Mouse (Mus musculus): ENCODE measurements at regions not wholly inside any gene's neighbourhood (a gene's known extent, or its start where the extent isn't known, plus 50 kb on each side); places are given as distances from the start of the nearest gene placed in this dataset.
"Not testable (repeated sequence)": the region's sequence is repeated elsewhere in the genome, so short reads cannot be mapped to it uniquely, and the experiment has no call there.

DNA sequence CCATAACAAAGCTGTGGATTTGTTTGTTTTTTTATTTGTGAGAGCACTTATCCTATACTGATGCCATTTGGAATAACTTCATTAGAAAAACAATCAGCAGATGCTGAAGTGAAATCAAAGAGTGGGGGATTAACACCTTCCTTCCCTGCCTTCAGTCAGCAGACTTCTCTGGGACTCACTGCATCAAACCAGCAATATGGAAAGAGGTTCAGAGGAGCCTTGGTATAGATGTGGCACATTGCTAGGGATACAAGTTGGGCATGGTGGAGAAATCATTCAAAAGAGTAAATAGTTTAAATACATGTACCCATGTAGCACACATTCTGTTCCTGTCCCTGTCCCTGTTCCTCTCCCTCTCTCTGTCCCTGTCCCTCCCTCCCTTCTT is 364.0 kb upstream of the Rgs18 start:
- Histone ChIP-seq H3K27me3 (ENCODE audit: control insufficient read depth, insufficient read depth, low read length) (no peaks in the 10 kb centered on the region), H3K9ac (ENCODE audit: low read depth, low read length) (no peak overlapping the region), H3K79me2 (replicated peaks; ENCODE audit: control insufficient read depth, insufficient read depth, low read length) (no peaks in the 10 kb centered on the region), H3K27ac (no peak overlapping the region), H3K4me1 (ENCODE audit: control insufficient read depth, insufficient read depth, low read length) (no peaks in the 10 kb centered on the region), H3K36me3 (ENCODE audit: control insufficient read depth, insufficient read depth, low read length) (no peaks in the 10 kb centered on the region), H3K4me3 (no peak overlapping the region)
- TF ChIP-seq POLR2A (IDR thresholded peaks at IDR 0.05; ENCODE audit: insufficient read depth, low read depth, low read length) (no peak), EP300 (IDR thresholded peaks at IDR 0.05; ENCODE audit: insufficient read depth, low read depth, low read length) (no peak), CTCF (IDR thresholded peaks at IDR 0.05) (no peak)
- intact Hi-C loops (cut with DNase I) = loop anchor here (10.0 kb wide), 1 partner anchor 734 kb away; no protein-coding TSS in a partner anchor
- DNase-seq = no peak

DNA sequence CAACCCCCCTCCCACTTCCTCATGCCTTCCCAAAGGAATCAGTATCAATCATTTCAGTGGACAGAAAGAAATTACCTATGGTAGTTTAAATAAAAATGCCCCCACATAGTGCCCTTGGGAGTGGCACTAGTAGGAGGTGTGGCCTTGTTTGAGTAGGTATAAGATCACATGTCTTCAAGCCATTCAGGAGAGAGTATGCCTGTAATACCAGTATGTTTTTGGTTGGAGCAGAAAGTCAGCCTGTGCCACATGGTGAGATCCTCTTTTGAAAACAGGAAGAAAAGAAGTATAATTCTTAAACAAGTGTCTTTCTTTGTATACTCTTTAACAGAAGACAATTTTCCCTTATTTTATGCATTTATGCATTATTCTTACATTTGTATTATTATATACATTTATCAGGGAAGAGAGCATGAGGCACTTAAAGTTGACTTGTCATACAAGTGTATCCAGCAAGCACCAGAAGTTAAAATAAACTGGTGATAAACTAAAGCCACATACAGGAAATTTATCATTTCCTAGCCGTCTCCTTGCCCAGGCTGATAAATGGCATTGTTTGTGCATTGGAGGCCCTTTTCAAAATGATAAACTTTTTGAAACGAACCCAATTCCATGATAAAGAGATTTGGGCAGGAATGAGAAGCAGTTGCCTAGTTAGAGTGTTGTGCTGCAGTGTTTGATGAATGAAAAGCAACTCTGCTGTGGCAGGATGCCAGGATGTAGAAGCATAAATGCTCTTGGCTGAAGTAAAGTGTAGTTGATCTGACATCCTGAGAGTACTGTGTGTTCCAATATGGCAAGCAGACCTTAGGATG is 363.4 kb upstream of the Rgs18 start:
- DNase-seq = no peak
- H3K4me3 ChIP-seq = no peak overlapping the region
- H3K9ac ChIP-seq (ENCODE audit: low read depth, low read length) = no peak overlapping the region
- no peaks in the 10 kb centered on the region for H3K79me2 ChIP-seq (replicated peaks; ENCODE audit: control insufficient read depth, insufficient read depth, low read length)
- H3K36me3 ChIP-seq (ENCODE audit: control insufficient read depth, insufficient read depth, low read length) = no peaks in the 10 kb centered on the region
- TF ChIP-seq POLR2A (IDR thresholded peaks at IDR 0.05; ENCODE audit: insufficient read depth, low read depth, low read length) = no peak
- TF ChIP-seq EP300 (IDR thresholded peaks at IDR 0.05; ENCODE audit: insufficient read depth, low read depth, low read length) = no peak
- TF ChIP-seq CTCF (IDR thresholded peaks at IDR 0.05) = no peak
- H3K27ac ChIP-seq = no peak overlapping the region
- no peaks in the 10 kb centered on the region for H3K4me1 ChIP-seq (ENCODE audit: control insufficient read depth, insufficient read depth, low read length)
- no peaks in the 10 kb centered on the region for H3K27me3 ChIP-seq (ENCODE audit: control insufficient read depth, insufficient read depth, low read length)
- 3% methylated on average over 2 of the region's 2 CpGs for WGBS
- intact Hi-C loops (cut with DNase I) = loop anchor here (10.0 kb wide), 1 partner anchor 734 kb away; no protein-coding TSS in a partner anchor

DNA sequence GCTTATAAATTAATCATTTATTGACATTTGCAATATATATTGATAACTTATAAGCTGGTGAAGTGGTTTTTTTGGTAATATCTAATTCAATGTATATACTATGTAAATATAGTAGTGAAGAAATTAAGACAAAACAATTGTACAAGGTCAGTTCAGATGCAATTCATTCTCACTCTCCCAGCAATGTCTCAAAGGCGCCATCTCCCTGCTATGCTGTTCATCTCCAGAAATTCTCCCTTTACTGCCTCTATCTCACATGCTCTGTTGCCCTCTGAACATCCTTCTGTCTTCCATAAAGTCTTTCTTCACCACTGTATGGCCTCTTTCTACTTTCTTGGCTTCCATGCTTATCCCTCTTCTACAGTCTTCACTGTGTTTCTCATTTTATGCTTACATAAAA is 355.8 kb upstream of the Rgs18 start:
- no peak overlapping the region for H3K4me3 ChIP-seq
- intact Hi-C loops (cut with DNase I) = loop anchor here (10.0 kb wide), 1 partner anchor 726 kb away; no protein-coding TSS in a partner anchor
- no peak for DNase-seq

DNA sequence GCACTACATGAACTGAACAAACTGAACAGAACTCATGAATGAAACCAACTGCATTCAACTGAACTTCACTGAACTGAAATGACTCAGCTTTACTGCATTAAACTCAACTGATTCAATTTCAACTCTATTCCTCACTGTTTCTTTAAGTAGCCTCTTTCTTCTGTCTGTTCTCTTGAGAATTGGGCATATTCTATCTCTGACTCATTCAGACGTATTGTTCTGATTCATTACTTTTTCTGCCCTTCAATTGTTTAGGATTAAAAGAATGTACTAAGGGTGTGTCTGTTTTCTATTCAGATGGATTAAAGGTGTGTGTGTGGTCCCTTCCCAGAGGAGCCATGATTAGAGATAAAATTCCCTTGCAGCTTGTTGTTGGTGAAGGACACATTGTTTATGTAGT is 337.9 kb upstream of the Rgs18 start:
- DNase-seq = no peak
- H3K27ac ChIP-seq = no peak overlapping the region
- H3K27me3 ChIP-seq (ENCODE audit: control insufficient read depth, insufficient read depth, low read length) = no peaks in the 10 kb centered on the region
- no peak for TF ChIP-seq EP300 (IDR thresholded peaks at IDR 0.05; ENCODE audit: insufficient read depth, low read depth, low read length)
- TF ChIP-seq CTCF (IDR thresholded peaks at IDR 0.05) = no peak
- no peak for TF ChIP-seq POLR2A (IDR thresholded peaks at IDR 0.05; ENCODE audit: insufficient read depth, low read depth, low read length)
- H3K36me3 ChIP-seq (ENCODE audit: control insufficient read depth, insufficient read depth, low read length) = no peaks in the 10 kb centered on the region
- no peaks in the 10 kb centered on the region for H3K4me1 ChIP-seq (ENCODE audit: control insufficient read depth, insufficient read depth, low read length)
- no peak overlapping the region for H3K4me3 ChIP-seq
- 33% methylated on average over 1 of the region's 1 CpGs for WGBS
- no peak overlapping the region for H3K9ac ChIP-seq (ENCODE audit: low read depth, low read length)
- H3K79me2 ChIP-seq (replicated peaks; ENCODE audit: control insufficient read depth, insufficient read depth, low read length) = no peaks in the 10 kb centered on the region
- intact Hi-C loops (cut with DNase I) = no loop called here

More for the DNA sequence above, 355.8 kb upstream of the Rgs18 start:
- no peaks in the 10 kb centered on the region for H3K36me3 ChIP-seq (ENCODE audit: control insufficient read depth, insufficient read depth, low read length)
- no peak overlapping the region for H3K27ac ChIP-seq
- H3K79me2 ChIP-seq (replicated peaks; ENCODE audit: control insufficient read depth, insufficient read depth, low read length) = no peaks in the 10 kb centered on the region
- H3K4me1 ChIP-seq (ENCODE audit: control insufficient read depth, insufficient read depth, low read length) = no peaks in the 10 kb centered on the region
- no peak overlapping the region for H3K9ac ChIP-seq (ENCODE audit: low read depth, low read length)
- no peaks in the 10 kb centered on the region for H3K27me3 ChIP-seq (ENCODE audit: control insufficient read depth, insufficient read depth, low read length)
- TF ChIP-seq EP300 (IDR thresholded peaks at IDR 0.05; ENCODE audit: insufficient read depth, low read depth, low read length) (no peak), CTCF (IDR thresholded peaks at IDR 0.05) (peak; percentile 35), POLR2A (IDR thresholded peaks at IDR 0.05; ENCODE audit: insufficient read depth, low read depth, low read length) (no peak)
- 68% methylated on average over 1 of the region's 1 CpGs for WGBS

DNA sequence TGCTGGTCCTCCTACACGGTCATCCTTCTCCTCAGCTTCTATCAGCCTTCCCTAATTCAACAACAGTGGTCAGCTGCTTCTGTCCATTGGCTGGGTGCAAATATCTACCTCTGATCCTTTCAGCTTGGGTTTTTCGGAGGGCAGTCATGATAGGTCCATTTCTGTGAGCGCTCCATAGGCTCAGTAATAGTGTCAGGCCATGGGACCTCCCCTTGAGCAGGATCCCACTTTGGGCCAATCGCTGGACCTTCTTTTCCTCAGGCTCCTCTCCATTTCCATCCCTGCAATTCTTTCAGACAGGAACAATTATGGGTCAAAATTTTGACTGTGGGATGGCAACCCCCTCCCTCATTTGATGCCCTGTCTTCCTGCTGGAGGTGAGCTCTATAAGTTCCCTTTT is 331.5 kb upstream of the Rgs18 start:
- H3K4me3 ChIP-seq; H3K4me1 ChIP-seq (ENCODE audit: control insufficient read depth, insufficient read depth, low read length); H3K9ac ChIP-seq (ENCODE audit: low read depth, low read length); H3K27me3 ChIP-seq (ENCODE audit: control insufficient read depth, insufficient read depth, low read length); H3K27ac ChIP-seq; H3K79me2 ChIP-seq (replicated peaks; ENCODE audit: control insufficient read depth, insufficient read depth, low read length); intact Hi-C loops (cut with DNase I); DNase-seq; H3K36me3 ChIP-seq (ENCODE audit: control insufficient read depth, insufficient read depth, low read length): not testable (repeated sequence)
- 77% methylated on average over 4 of the region's 4 CpGs for WGBS

DNA sequence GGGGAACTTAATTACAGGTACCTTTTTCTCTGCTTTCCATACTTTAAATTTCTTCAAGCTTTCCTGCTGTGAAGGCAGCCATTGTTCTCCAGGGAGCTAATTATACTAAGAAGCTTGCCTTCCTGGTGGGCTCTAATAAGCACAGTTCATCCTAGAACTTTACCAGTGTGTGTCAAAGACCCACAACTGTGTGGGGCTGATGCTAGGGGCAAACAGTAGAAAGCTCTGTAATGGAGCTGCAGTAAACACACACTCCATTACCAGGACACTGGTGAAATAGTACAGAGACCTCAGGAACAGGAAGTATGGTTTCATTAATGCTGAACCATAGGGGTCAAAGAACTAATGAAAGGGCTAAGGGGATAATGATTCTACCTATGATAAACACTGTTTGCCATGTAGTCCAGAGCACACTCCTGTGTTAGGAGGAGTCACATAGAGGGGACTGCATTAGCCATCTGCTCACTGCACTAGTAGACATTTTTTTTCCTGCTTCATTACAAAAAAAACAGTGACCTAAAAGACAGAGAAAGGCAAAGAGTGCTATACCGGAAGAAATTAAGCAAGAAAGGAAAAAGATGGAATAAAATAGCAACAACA is 290.1 kb upstream of the Rgs18 start:
- TF ChIP-seq CTCF (IDR thresholded peaks at IDR 0.05) = no peak
- TF ChIP-seq POLR2A (IDR thresholded peaks at IDR 0.05; ENCODE audit: insufficient read depth, low read depth, low read length) = no peak
- no peak for TF ChIP-seq EP300 (IDR thresholded peaks at IDR 0.05; ENCODE audit: insufficient read depth, low read depth, low read length)
- intact Hi-C loops (cut with DNase I) = no loop called here
- no peak for DNase-seq
- WGBS = 90% methylated on average over 1 of the region's 1 CpGs
- no peak overlapping the region for H3K9ac ChIP-seq (ENCODE audit: low read depth, low read length)
- H3K36me3 ChIP-seq (ENCODE audit: control insufficient read depth, insufficient read depth, low read length) = no peaks in the 10 kb centered on the region
- H3K27ac ChIP-seq = no peak overlapping the region
- no peaks in the 10 kb centered on the region for H3K4me1 ChIP-seq (ENCODE audit: control insufficient read depth, insufficient read depth, low read length)
- H3K79me2 ChIP-seq (replicated peaks; ENCODE audit: control insufficient read depth, insufficient read depth, low read length) = no peaks in the 10 kb centered on the region
- H3K4me3 ChIP-seq = no peak overlapping the region
- H3K27me3 ChIP-seq (ENCODE audit: control insufficient read depth, insufficient read depth, low read length) = no peaks in the 10 kb centered on the region
